Mouse (Mus musculus): ENCODE results near the gene Gm3033.
"Not testable (repeated sequence)": the region's sequence is repeated elsewhere in the genome, so short reads cannot be mapped to it uniquely, and the experiment has no call there.

The Gm3033 gene

DNA sequence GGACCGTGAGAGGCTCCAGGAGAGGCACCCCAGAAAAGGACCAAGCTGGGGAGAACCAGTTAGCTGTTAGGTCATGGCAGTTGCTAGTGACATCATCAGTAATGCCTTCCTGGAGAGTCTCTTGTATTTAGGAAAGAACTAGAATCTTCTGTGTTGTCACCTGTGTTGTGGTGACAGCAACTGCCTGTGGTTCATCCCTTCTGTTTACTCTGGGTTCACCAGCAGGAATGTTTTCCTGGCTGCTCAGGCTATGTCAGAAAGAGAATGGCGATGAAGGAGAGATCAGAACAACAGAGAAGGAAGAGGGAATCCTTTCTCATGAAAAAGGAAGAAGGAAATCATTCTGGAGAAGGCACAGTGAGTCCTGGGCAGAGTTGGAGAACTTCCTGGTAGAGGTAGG lies at the start of gene Gm3033:
Gene Gm3033, plus strand, starts transcription at position 301 of the 400 bp plus-strand sequence.
- not testable (repeated sequence) for DNase-seq (ENCODE audit: low read depth, low spot score)

DNA sequence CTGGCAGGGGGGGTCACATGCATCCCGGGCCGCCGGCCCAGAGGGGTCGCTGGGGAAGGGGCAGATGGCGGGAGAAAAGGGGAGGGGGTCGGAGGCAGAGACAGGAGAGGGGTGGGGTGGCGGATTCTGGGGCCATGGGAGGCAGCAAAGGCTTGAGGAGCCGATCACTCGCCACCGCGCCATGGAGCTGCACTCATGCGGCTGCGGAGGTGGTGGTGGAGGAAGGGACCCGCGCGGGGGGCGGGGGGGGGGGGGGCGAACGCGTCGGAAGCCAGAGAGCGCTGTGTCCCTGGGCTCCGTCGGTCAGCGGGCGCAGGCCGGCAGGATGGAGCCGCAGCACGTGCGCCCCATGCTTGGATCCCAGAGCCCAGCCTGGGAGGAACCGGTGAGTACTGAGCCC lies 36.3 kb upstream of the Gm3033 start, which contains the start of gene Gm3002:
Gene Gm3002, plus strand, starts transcription at position 301 of the 400 bp plus-strand sequence.
- DNase-seq (ENCODE audit: low read depth, low spot score), result not testable (repeated sequence)

DNA sequence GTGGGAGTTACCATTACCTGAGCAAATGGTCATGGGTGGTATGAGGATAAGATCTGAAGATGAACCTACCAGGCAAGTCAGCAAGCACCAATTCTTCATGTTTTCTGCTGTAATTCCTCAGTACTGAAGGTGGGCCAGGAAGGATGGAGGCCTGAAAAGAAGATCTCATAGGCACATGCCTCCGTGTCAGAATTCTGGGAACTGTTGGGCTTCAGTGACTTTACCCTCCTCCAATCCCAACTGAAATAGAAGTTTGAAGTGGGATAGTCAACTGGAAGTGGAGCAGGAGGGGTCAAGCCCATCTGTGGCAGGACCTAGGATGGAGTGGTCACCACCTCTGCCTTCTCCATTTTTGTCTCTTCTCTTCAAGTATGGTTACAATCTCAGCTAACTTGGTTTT lies 37.8 kb downstream of the Gm3033 start, which contains the start of gene Gm2916:
Gene Gm2916, plus strand, starts transcription at position 301 of the 400 bp plus-strand sequence.
- not testable (repeated sequence) for DNase-seq (ENCODE audit: low read depth, low spot score)
